Mouse (Mus musculus): ENCODE results near the gene Gm11027.

GRCm38 (mm10) chr12:116229451-116229850 lies 45.7 kb upstream of the Gm11027 start:
- TF ChIP-seq POLR2A (IDR thresholded peaks at IDR 0.05; ENCODE audit: low read depth, low read length), result no peak
- no peak for TF ChIP-seq CTCF (IDR thresholded peaks at IDR 0.05; ENCODE audit: borderline replicate concordance, insufficient read depth, low read length)
